Mouse (Mus musculus) urinary bladder, postnatal 4 days (tissue): ENCODE results near the gene Foxm1.

Experiments used
- DNase-seq, 2 experiments: peaks; one replicate each; pipeline ENCODE4 v3.0.0; 2021 to 2022; ENCODE audit warnings: low spot score in 2 of 2

The Foxm1 gene

DNA sequence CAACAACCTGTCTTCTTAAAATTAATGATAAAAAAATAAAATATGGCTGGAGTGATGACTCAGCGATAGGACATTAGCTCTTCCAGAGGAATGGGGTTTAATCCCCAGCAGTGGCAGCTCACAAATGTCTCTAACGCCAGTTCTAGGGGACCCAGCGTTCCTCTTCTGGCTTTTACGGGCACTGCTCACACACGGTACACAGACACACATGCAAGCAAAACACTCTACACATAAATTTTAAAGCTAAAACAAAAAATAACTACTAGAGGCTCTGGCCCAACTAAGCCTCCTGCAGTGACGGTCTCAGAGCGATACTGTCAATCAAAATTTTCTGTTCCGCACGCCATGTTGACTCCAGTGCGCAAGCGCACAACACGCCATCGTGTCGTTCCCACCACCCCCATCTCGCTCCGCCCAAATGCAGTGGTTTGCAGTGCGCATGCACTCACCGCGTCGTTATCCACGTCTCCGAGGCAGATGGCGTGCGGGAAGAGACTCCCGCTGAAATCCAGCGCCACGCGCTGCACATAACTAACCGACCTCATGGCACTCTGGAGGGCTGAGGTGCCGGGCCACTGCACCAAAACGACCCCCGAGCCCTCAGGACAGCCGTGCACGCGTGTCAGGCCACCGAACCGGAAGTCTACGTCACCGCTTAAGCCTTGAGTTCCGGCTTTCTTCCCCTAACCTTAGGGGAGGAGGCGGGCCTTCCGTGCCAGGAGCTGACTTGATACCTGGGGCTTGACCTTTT, 61.7 kb downstream of the Foxm1 start, which contains the start of gene Itfg2:
Gene Itfg2 (minus strand): TSS at position 663 of the 751 bp plus-strand sequence.
- peak; percentile 93 to 94 for DNase-seq

DNA sequence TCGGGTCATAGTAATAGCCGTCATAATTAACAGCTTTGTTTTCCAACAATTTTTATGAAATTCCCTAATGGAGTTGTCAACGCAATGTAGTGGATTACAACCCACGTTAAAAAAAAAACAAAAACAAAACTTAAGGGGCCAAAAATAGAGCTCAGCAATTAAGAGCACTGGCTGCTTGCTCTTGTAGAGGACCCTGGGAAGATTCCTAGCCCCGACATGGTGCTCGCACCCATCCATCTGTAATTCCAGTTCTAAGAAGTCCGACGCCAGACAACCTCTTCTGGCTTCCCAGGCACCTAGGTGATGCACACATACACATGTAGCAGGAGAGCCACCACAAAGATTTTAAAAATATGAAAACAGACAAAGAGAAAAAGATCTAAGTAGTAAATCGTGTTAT, 62.3 kb downstream of the Foxm1 start:
- DNase-seq, result no peak
